Mouse (Mus musculus): ENCODE data around the gene Scly. TPM values are rescaled to one million over a fixed set of nuclear protein-coding genes. Genes with fewer than 3 reads are reported as not detected.

The Scly gene
- polyA plus RNA-seq (2015; fragmentation: Illumina TruSeq; extraction: RNeasy Lipid Tissue Mini Kit (QIAGEN cat#74804); ENCODE audit: low read depth, low replicate concordance), result 17.9 TPM

GRCm38 (mm10) chr1:91297799-91298744, at the start of gene Scly:
Gene Scly (plus strand): TSS chr1:91298338.

DNA sequence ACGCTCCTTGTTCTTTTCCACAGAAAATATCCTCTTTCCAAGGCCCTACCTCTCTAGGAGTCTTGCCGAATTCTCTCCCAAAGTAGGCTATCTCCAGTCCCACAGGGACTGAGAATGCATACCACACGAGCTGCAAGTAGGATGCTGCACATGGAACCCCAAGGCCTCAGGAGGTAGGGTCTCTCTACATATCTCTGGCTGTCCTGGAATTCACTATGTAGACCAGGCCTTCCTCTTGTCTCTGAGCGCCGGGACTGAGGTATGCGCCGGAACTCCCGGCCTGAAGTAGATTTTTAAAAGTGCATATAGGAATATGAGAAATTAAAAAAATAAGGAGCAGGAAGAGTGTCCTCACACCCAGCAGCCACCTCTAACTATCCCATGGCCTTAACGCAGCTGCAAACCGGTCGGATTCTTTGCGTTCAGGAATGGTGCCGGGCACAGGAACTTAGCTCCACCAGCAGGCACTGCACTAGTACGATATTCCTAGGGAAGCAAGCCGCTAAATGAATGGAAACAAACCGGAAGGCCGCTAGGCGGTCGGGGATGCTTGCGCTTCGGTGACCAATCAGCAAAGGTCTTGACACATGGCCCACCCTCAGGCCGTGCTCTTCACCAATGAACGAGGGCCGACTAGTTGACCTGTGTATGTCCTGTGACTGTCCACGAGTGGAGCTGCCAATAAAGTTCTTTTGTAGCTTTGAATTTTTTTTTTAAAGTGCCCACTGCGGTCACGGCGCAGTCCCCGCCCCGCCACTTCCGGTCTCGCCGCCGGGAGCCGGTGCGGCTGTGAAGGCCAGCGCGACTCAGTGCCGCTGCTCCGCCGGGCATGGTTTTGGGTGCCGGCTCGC, 48.3 kb upstream of the Scly start, which contains the start of gene Ube2f:
Gene Ube2f, plus strand, starts transcription at position 741 of the 851 bp plus-strand sequence.

GRCm38 (mm10) chr1:91321760-91322438, 23.8 kb downstream of the Scly start, which contains the start of gene Espnl:
Gene Espnl (plus strand): TSS chr1:91322075.

DNA sequence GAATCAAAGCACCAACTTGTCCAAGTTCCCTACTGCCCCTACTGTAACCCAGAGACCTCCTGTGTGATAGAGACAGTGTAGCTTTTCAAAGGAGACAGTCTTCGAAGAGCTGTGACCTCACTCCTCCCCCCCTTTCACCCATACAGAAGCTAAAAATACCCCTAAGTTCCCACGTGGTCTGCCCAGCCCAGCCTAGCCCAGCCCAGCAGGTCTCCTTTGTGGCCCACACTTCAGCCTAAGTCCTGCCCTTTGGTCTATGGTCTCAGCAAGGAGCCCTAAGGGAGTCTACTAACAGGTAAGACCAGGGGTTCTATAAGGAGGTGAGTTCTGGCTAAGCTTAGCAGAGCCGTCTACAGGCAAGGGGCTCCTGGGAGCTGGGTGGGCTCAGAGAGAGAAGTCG, 52.7 kb downstream of the Scly start, which contains the start of gene Klhl30:
Gene Klhl30, plus strand, starts transcription at position 176 of the 400 bp plus-strand sequence.

DNA sequence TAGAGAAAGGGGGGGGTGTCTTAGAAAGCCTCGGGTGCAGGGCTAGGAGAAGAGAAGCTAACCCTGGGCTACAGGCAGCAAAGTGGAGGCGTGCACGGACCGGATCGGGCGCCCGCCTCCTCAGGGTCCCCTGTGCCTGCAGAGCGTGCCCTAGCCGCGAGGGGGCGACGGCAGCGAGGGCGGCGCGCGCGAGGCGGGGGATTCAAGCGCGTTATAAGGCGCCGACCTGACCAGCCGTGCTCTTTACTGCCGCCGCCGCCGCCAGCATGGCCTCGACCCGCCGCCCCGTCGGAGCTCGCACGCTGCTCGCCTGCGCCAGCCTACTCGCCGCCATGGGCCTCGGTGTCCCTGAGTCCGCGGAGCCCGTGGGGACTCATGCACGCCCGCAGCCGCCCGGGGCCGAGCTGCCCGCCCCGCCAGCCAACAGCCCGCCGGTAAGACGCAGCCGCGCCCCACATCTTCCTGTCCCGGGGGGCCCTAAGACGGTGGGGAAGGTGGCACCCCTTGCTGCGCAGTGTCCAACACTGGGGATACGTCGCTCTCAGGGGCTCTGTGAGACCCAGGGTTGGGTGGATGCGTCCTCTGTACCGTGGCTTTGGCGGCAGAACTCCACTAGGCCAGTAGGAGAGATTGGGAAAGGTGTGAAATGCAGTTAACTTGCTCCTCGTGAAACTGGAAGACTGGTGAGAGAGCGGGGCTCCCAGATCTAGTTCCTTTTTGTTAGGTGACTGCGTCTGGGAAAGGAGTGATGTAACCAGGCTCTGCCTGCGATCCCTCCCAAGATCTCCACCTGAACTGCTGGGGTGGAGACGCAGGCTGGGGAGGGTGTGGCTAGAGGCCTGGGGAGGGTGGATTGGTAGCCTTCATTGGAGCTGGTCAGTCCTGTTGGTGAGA, 68.3 kb downstream of the Scly start, which contains the start of gene Erfe:
Gene Erfe, plus strand, starts transcription at position 216 of the 894 bp plus-strand sequence.

Other genes with a start within 250 kb of the Scly start
- not detected for gene Rbm44, start 153.2 kb upstream of the Scly start, polyA plus RNA-seq (2015; fragmentation: Illumina TruSeq; extraction: RNeasy Lipid Tissue Mini Kit (QIAGEN cat#74804); ENCODE audit: low read depth, low replicate concordance)
- 80.7 TPM for gene Ramp1, start 118.5 kb upstream of the Scly start, polyA plus RNA-seq (2015; fragmentation: Illumina TruSeq; extraction: RNeasy Lipid Tissue Mini Kit (QIAGEN cat#74804); ENCODE audit: low read depth, low replicate concordance)
- 69.6 TPM for gene Ube2f, start 48.0 kb upstream of the Scly start, polyA plus RNA-seq (2015; fragmentation: Illumina TruSeq; extraction: RNeasy Lipid Tissue Mini Kit (QIAGEN cat#74804); ENCODE audit: low read depth, low replicate concordance)
- gene Espnl, start 23.7 kb downstream of the Scly start, polyA plus RNA-seq (2015; fragmentation: Illumina TruSeq; extraction: RNeasy Lipid Tissue Mini Kit (QIAGEN cat#74804); ENCODE audit: low read depth, low replicate concordance), result 0.21 TPM
- 0.13 TPM for gene Klhl30, start 52.7 kb downstream of the Scly start, polyA plus RNA-seq (2015; fragmentation: Illumina TruSeq; extraction: RNeasy Lipid Tissue Mini Kit (QIAGEN cat#74804); ENCODE audit: low read depth, low replicate concordance)
- 0.31 TPM for gene Erfe, start 68.1 kb downstream of the Scly start, polyA plus RNA-seq (2015; fragmentation: Illumina TruSeq; extraction: RNeasy Lipid Tissue Mini Kit (QIAGEN cat#74804); ENCODE audit: low read depth, low replicate concordance)
- 72.3 TPM for gene Ilkap, start 100.5 kb downstream of the Scly start, polyA plus RNA-seq (2015; fragmentation: Illumina TruSeq; extraction: RNeasy Lipid Tissue Mini Kit (QIAGEN cat#74804); ENCODE audit: low read depth, low replicate concordance)
- gene Hes6, start 115.7 kb downstream of the Scly start, polyA plus RNA-seq (2015; fragmentation: Illumina TruSeq; extraction: RNeasy Lipid Tissue Mini Kit (QIAGEN cat#74804); ENCODE audit: low read depth, low replicate concordance), result 17.5 TPM
- gene Per2, start 161.0 kb downstream of the Scly start, polyA plus RNA-seq (2015; fragmentation: Illumina TruSeq; extraction: RNeasy Lipid Tissue Mini Kit (QIAGEN cat#74804); ENCODE audit: low read depth, low replicate concordance), result 18.4 TPM
- 9.9 TPM for gene Traf3ip1, start 196.3 kb downstream of the Scly start, polyA plus RNA-seq (2015; fragmentation: Illumina TruSeq; extraction: RNeasy Lipid Tissue Mini Kit (QIAGEN cat#74804); ENCODE audit: low read depth, low replicate concordance)
- 22.9 TPM for gene Asb1, start 242.2 kb downstream of the Scly start, polyA plus RNA-seq (2015; fragmentation: Illumina TruSeq; extraction: RNeasy Lipid Tissue Mini Kit (QIAGEN cat#74804); ENCODE audit: low read depth, low replicate concordance)

Data from brain, adult 10 weeks (tissue).